Mouse (Mus musculus) erythroblast, embryonic 14.5 days (primary cell): ENCODE measurements around the gene Meis2. TPM values are rescaled to one million over a fixed set of nuclear protein-coding genes. Genes with fewer than 3 reads are reported as not detected.

ENCODE experiments used
- H3K27me3 ChIP-seq: 2 replicates; pipeline ENCODE4 v1.6.1; 2012; ENCODE audit warnings: inconsistent platforms; ENCODE audit not compliant: control insufficient read depth
- H3K36me3 ChIP-seq: 2 replicates; pipeline ENCODE4 v1.6.1; 2012; ENCODE audit warnings: mild to moderate bottlenecking, inconsistent platforms; ENCODE audit not compliant: control insufficient read depth
- H3K4me1 ChIP-seq: 2 replicates; pipeline ENCODE4 v1.6.1; 2012; ENCODE audit warnings: inconsistent platforms; ENCODE audit not compliant: control insufficient read depth
- H3K4me3 ChIP-seq: replicated peaks from 2 replicates; pipeline ENCODE3; 2012; ENCODE audit warnings: moderate library complexity, mild to moderate bottlenecking, inconsistent platforms
- H3K9me3 ChIP-seq: 2 replicates; pipeline ENCODE4 v1.6.1; 2012; ENCODE audit warnings: low read length, inconsistent platforms, mixed read lengths; ENCODE audit not compliant: control insufficient read depth
- GATA1 ChIP-seq: IDR thresholded peaks from 2 replicates; pipeline ENCODE4 v1.6.1; 2012; ENCODE audit warnings: low read length, inconsistent platforms, mixed read lengths
- TAL1 ChIP-seq: IDR thresholded peaks from 3 replicates; pipeline ENCODE4 v1.6.1; 2012; ENCODE audit warnings: low read length, inconsistent platforms, mixed read lengths
- polyA plus RNA-seq: library from polyadenylated mRNA; stranded (reverse); fragments of >175 nt; gene quantifications from 2 replicates; pipeline ENCODE4 v1.2.3, GENCODE M21; 2012

Meis2 gene
- polyA plus RNA-seq, 1 experiment = not detected

DNA sequence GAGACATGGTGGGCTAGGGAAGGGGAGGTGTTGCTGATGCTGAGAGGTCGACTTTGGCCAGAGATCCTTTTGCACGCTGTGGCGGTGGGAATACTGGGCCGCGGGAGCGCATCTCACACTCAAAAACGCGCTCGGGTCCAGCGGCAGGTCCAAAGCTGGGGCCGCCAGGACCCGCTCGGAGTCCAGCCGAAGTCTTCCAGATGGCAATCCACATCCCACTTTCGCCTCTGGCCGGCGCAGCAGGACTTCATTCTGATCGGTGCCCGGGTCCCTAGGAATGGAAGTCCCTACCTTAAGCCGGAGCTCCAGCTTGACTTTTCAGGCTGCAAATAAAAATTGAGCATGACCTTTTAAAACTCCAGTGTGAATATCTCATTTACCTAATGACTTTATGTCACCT, 9.8 kb upstream of the Meis2 start:
- Histone ChIP-seq H3K9me3 (no peaks in the 10 kb centered on the region), H3K4me1 (no peaks in the 10 kb centered on the region), H3K4me3 (no peak overlapping the region), H3K27me3 (peaks cover 72% of the 10 kb centered on the region), H3K36me3 (no peaks in the 10 kb centered on the region)
- no peak for TF ChIP-seq TAL1
- TF ChIP-seq GATA1 = no peak

DNA sequence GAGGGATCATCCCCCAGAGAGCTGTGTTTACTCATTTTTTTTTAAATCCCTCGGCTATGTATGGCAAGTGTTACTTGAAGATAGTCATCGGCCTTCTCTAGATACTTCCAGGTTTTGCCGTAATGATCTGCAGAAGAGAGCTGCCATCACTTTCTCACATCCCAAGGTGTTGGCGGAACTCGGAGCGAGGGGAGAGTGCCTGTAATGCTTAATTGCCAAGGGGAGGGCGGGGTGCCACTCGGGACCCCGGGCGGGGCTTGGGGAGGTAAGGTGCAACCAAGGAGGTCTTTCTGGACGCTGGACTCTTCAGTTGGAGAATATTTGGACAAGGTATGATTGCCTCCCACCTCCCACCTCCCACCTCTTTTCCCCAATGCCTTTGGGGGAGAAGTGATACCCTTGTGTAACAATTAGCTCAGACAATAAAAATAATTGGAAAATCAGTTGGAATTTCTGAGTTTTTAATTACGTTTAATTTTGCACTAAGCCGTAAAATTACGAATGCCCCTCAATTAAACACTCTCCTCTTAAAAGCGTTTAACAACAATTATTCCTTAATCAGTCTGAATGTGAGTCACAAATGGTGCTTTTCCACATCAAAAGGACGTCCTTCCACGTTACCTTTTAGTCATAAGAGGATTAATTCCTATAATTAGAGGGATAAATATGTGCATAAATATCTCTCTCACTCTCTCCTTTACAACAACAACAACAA, 9.2 kb upstream of the Meis2 start:
- Histone ChIP-seq H3K4me3 (no peak overlapping the region), H3K36me3 (no peaks in the 10 kb centered on the region), H3K4me1 (no peaks in the 10 kb centered on the region), H3K9me3 (no peaks in the 10 kb centered on the region), H3K27me3 (peaks cover 78% of the 10 kb centered on the region)
- no peak for TF ChIP-seq TAL1

GRCm38 (mm10) chr2:116074061-116074460, 8.4 kb upstream of the Meis2 start:
- Histone ChIP-seq H3K9me3 (no peaks in the 10 kb centered on the region), H3K4me1 (no peaks in the 10 kb centered on the region), H3K4me3 (no peak overlapping the region), H3K36me3 (no peaks in the 10 kb centered on the region), H3K27me3 (peaks cover 86% of the 10 kb centered on the region)
- TF ChIP-seq TAL1 (no peak), GATA1 (no peak)

DNA sequence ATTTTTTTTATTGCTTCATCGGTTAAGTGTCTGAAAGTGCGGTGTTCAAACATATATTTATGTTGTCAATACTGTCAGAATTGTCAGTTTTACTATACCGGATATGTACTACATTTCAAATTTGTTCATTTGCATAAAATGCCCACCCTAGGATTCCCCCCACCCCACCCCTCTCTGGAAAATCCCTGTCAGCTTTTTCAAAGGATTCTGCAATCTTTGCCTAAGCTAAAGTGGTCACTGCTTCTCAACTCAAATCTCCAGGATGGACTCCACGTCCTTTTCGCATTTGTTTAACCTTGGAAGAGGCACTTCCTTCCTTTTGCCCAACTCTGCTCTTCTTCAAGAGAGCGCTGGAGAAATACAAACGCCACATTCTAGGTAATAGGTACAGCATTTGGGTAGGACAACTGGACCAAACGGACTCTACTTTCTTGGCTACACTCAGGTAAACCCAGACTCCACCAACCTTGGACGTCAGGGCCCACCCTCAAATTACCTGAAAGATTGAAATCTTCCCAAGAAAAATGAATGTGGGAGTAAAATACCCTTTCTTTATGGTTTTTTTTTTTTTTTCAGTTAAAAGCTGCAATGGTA, 7.8 kb upstream of the Meis2 start:
- no peak for TF ChIP-seq GATA1
- TF ChIP-seq TAL1 = no peak

GRCm38 (mm10) chr2:116072706-116073105, 7.1 kb upstream of the Meis2 start:
- Histone ChIP-seq H3K36me3 (no peaks in the 10 kb centered on the region), H3K27me3 (peaks cover 98% of the 10 kb centered on the region)

More for the DNA sequence above, 7.8 kb upstream of the Meis2 start:
- no peaks in the 10 kb centered on the region for H3K36me3 ChIP-seq
- peaks cover 93% of the 10 kb centered on the region for H3K27me3 ChIP-seq
- no peak overlapping the region for H3K4me3 ChIP-seq
- no peaks in the 10 kb centered on the region for H3K9me3 ChIP-seq
- no peaks in the 10 kb centered on the region for H3K4me1 ChIP-seq

GRCm38 (mm10) chr2:116072321-116072640, 6.6 kb upstream of the Meis2 start:
- no peaks in the 10 kb centered on the region for H3K4me1 ChIP-seq
- H3K9me3 ChIP-seq = no peaks in the 10 kb centered on the region
- no peak for TF ChIP-seq GATA1
- no peak for TF ChIP-seq TAL1
- H3K27me3 ChIP-seq = peaks cover 100% of the 10 kb centered on the region
- no peak overlapping the region for H3K4me3 ChIP-seq
- no peaks in the 10 kb centered on the region for H3K36me3 ChIP-seq

More at GRCm38 (mm10) chr2:116072706-116073105, 7.1 kb upstream of the Meis2 start:
- TF ChIP-seq TAL1 (no peak), GATA1 (no peak)
- Histone ChIP-seq H3K9me3 (no peaks in the 10 kb centered on the region), H3K4me1 (no peaks in the 10 kb centered on the region), H3K4me3 (no peak overlapping the region)

DNA sequence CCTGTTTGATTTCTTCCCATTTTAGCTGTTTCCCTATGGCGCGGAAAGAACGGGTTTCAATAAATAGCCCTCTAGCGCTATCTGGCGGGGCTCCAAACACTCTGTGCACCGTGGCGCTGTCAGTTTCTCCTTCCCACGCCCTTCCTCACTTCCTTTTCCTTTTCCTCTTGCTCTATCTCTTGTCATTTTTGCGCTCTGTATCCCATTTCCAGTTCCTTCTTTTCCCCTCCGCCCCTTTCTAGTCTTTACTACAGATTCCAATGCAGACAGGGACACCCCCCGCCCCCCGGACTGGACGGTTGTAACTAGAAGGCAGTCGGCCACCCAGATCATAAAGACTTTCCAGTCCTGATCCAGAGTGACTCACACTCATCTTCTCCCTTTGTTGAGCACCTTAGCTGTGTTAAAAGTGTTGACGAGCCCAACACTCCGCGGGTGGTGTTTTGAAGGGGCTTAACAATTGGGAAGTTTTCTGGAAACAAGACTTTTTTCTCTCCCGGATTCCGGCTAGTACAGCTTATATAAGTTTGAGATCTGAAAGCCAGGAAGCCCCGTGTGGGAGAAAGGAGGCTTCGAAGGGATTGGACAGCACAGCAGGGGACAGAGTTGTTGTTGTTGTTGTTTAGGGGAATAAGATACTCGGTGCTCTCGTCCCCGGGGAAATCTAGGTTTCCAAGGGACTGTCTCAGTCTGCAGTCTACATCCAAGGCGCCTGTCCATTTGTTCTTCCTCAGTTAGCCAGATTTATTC, 6.1 kb upstream of the Meis2 start:
- Histone ChIP-seq H3K27me3 (peaks cover 100% of the 10 kb centered on the region), H3K4me3 (no peak overlapping the region), H3K36me3 (no peaks in the 10 kb centered on the region), H3K4me1 (no peaks in the 10 kb centered on the region), H3K9me3 (no peaks in the 10 kb centered on the region)
- TF ChIP-seq GATA1 (no peak), TAL1 (no peak)

GRCm38 (mm10) chr2:116070614-116071425, 5.2 kb upstream of the Meis2 start:
- no peak for TF ChIP-seq TAL1
- no peak for TF ChIP-seq GATA1
- Histone ChIP-seq H3K4me1 (no peaks in the 10 kb centered on the region), H3K36me3 (no peaks in the 10 kb centered on the region), H3K9me3 (no peaks in the 10 kb centered on the region), H3K27me3 (peaks cover 100% of the 10 kb centered on the region), H3K4me3 (no peak overlapping the region)

DNA sequence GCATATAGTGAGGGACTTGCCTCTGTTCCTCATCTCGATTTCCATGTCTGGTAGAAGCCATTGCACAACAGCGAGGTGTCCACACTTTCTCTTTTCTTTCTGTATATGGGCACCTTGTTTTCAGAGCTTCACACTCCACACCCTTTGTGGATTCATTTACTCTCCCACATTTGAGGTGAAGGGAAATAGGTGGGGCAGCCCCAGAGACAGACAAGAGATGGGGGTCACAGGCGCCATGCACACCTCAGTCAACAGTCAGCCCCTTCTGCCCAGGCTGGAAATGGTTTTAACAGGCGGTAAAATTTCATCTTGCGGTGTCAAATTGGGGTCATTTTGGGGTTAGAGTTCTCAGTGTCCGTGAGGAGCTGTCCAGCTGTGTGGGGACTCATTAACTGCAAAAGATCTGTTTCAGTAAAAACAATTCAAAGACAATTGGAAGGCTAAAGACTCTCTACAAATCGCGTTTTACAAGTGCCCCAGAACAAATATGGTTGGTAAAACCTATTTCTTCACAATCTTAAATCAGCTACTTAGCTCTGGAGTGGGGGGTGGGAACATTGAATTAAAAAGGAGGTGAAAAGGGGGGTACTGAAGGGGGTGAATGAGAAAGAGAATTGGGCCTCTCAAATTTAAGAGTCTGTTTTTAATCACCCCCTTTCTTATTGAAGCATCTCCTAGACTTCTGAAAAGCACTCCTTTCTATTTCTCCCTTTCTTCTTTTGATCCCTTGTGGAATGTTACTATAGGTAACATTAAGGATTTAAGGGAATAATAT, 4.0 kb upstream of the Meis2 start:
- Histone ChIP-seq H3K36me3 (no peaks in the 10 kb centered on the region), H3K4me3 (no peak overlapping the region), H3K4me1 (no peaks in the 10 kb centered on the region), H3K9me3 (no peaks in the 10 kb centered on the region), H3K27me3 (peaks cover 100% of the 10 kb centered on the region)
- no peak for TF ChIP-seq GATA1
- no peak for TF ChIP-seq TAL1
